Mouse (Mus musculus) intestine, embryonic 15.5 days (tissue): ENCODE data around the gene Nfam1. TPM values are rescaled to one million over a fixed set of nuclear protein-coding genes. Genes with fewer than 3 reads are reported as not detected.

ENCODE experiments used
- ATAC-seq: fragments of 200-750 bp; cut with Nextera tagmentation; 2 replicates; pipeline ENCODE4 v1.8.0; 2017; ENCODE audit warnings: moderate TSS enrichment, moderate library complexity
- H3K27ac ChIP-seq: fragments of 300-500 bp; sonication (generic); 2 replicates; pipeline ENCODE4 v1.5.1; 2015; ENCODE audit warnings: mild to moderate bottlenecking, inconsistent platforms
- H3K27me3 ChIP-seq: fragments of 300-500 bp; sonication (generic); replicated peaks from 2 replicates; pipeline ENCODE4 v1.6.1; 2015; ENCODE audit warnings: inconsistent platforms
- H3K36me3 ChIP-seq: fragments of 300-500 bp; sonication (generic); 2 replicates; pipeline ENCODE4 v1.6.1; 2015; ENCODE audit warnings: inconsistent platforms
- H3K4me1 ChIP-seq: fragments of 300-500 bp; sonication (generic); replicated peaks from 2 replicates; pipeline ENCODE4 v1.6.1; 2015; ENCODE audit warnings: inconsistent platforms
- H3K4me2 ChIP-seq: fragments of 300-500 bp; sonication (generic); replicated peaks from 2 replicates; pipeline ENCODE4 v1.6.1; 2015; ENCODE audit warnings: mild to moderate bottlenecking, inconsistent platforms
- H3K4me3 ChIP-seq: fragments of 300-500 bp; sonication (generic); replicated peaks from 2 replicates; pipeline ENCODE4 v1.5.1; 2015; ENCODE audit warnings: inconsistent platforms
- H3K9ac ChIP-seq: fragments of 300-500 bp; sonication (generic); 2 replicates; pipeline ENCODE4 v1.6.1; 2015; ENCODE audit warnings: inconsistent platforms
- H3K9me3 ChIP-seq: fragments of 300-500 bp; sonication (generic); 2 replicates; pipeline ENCODE4 v1.6.1; 2016; ENCODE audit warnings: inconsistent platforms
- WGBS: fragments of 180-500 bp; shearing (Covaris S2); methylation state at CpG from one replicate; pipeline ENCODE4 v1.1.7; 2015; 5-methylcytosine and 5-hydroxymethylcytosine counted together
- polyA plus RNA-seq: library from polyadenylated mRNA; unstranded; fragments of >200 nt; fragmentation: Nextera tagmentation; extraction: Ambion mirVana; gene quantifications from 2 replicates; pipeline ENCODE4 v1.2.1, GENCODE M21; 2015

Nfam1 gene
- polyA plus RNA-seq, 1 experiment from 2014 or later: 3.8 TPM

DNA sequence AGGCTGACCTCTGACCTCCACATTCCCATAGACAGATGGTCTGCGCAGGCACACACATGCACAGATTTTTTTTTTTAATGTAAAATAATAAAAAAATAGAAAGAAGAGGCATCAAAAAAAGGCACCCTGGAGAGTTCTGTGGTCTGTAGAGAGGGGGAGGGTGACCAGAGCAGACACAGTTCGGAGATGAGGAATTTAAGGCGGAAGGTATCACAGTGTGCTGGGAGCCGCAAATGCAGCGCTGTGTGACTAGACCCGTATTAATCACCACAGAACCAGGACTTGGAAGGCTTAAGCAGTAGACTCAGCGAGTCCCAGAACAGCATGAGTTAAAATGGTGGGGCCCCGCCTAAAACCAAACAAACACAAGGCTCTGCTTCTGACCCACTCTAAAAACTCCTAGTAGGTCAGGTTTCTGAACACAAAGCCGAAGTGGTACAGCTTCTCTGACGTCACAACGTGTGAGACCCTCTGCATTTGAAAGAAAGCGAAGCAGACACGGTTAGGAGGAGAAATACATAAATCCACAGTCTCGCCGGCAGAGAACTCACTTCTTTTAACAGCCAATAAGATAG, 25.7 kb downstream of the Nfam1 start:
- no peaks in the 10 kb centered on the region for H3K9me3 ChIP-seq
- 27% methylated on average over 15 of the region's 15 CpGs for WGBS
- no peak for ATAC-seq
- no peak overlapping the region; the same call in 1 of the 2 replicates for H3K27ac ChIP-seq
- no peaks in the 10 kb centered on the region for H3K36me3 ChIP-seq
- no peak overlapping the region for H3K4me3 ChIP-seq
- no peaks in the 10 kb centered on the region for H3K27me3 ChIP-seq
- no peak overlapping the region for H3K9ac ChIP-seq
- H3K4me2 ChIP-seq: peak overlapping the region; percentile 27
- peaks cover 25% of the 10 kb centered on the region for H3K4me1 ChIP-seq

GRCm38 (mm10) chr15:83002665-83003548, 30.2 kb downstream of the Nfam1 start:
- Histone ChIP-seq H3K4me3 (no peak overlapping the region), H3K9ac (no peak overlapping the region), H3K9me3 (no peaks in the 10 kb centered on the region), H3K36me3 (no peaks in the 10 kb centered on the region), H3K4me2 (no peak overlapping the region), H3K27me3 (no peaks in the 10 kb centered on the region; the same call in 1 of the 2 replicates), H3K27ac (no peak overlapping the region), H3K4me1 (peaks cover 7% of the 10 kb centered on the region)
- WGBS: 51% methylated on average over 12 of the region's 12 CpGs
- no peak for ATAC-seq

DNA sequence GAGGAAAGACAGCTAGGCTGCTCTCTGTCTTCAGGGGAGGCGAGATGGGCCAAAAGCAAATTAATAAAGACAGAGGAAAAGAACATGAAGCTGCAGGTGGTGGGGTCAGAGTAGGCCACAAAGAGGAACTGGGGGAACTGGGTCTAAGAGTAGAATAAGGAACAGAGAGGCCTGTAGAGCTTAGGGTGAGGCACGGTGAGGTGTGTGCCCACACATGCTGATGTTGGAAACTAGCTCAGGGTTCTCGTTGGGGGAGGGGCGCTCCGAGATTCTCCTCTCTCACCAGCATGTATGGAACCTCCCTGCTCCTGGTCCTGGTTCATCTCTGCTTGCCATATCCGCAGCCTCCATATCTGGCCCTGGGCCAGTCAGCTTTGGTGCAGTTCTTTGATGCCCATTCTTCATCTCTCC, 34.3 kb downstream of the Nfam1 start:
- H3K4me1 ChIP-seq: peaks cover 10% of the 10 kb centered on the region
- H3K36me3 ChIP-seq: no peaks in the 10 kb centered on the region
- H3K9ac ChIP-seq: no peak overlapping the region
- H3K4me3 ChIP-seq: no peak overlapping the region
- no peak overlapping the region for H3K27ac ChIP-seq
- no peaks in the 10 kb centered on the region for H3K9me3 ChIP-seq
- ATAC-seq: no peak
- WGBS: 81% methylated on average over 6 of the region's 6 CpGs
- H3K27me3 ChIP-seq: no peaks in the 10 kb centered on the region; the same call in 1 of the 2 replicates
- no peak overlapping the region for H3K4me2 ChIP-seq

DNA sequence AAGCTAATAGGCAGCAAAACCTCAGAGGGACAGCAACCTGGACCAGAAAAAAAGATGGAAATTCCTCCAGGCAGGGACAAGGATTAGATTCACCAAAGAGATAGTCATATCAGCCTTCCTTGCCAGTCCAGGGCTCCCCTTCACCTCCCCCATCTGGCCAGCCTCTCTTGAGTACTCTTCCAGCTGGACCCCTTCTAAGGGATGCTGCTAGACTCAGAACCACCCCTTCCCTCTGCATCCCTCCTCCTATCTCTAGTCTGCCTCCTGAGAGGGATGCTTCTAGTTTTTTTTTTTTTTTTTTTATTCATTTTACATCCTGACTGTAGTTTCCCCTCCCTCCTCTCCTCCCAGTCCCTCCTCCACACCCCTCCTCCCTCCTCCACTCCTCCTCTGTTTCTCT, 36.7 kb downstream of the Nfam1 start:
- H3K4me2 ChIP-seq: no peak overlapping the region
- no peaks in the 10 kb centered on the region; the same call in 1 of the 2 replicates for H3K27me3 ChIP-seq
- no peaks in the 10 kb centered on the region for H3K36me3 ChIP-seq
- peaks cover 13% of the 10 kb centered on the region for H3K4me1 ChIP-seq
- H3K9ac ChIP-seq: no peak overlapping the region
- no peak overlapping the region for H3K4me3 ChIP-seq
- H3K27ac ChIP-seq: no peak overlapping the region
- H3K9me3 ChIP-seq: no peaks in the 10 kb centered on the region
- ATAC-seq: 0 out of 2 replicates have a peak, but pooled peaks have one; percentile 24

- no peaks in the 10 kb centered on the region for H3K9me3 ChIP-seq
- no peak overlapping the region for H3K4me2 ChIP-seq
- H3K27me3 ChIP-seq: no peaks in the 10 kb centered on the region; the same call in 1 of the 2 replicates
- no peaks in the 10 kb centered on the region for H3K36me3 ChIP-seq
- H3K27ac ChIP-seq: no peak overlapping the region
- peaks cover 13% of the 10 kb centered on the region for H3K4me1 ChIP-seq
- WGBS: 58% methylated on average over 7 of the region's 7 CpGs
- H3K4me3 ChIP-seq: no peak overlapping the region
- ATAC-seq: no peak
- H3K9ac ChIP-seq: no peak overlapping the region
These were observed 37.9 kb downstream of the Nfam1 start for GRCm38 (mm10) chr15:82995239-82995638.

GRCm38 (mm10) chr15:82992911-82993310, 40.2 kb downstream of the Nfam1 start:
- Histone ChIP-seq H3K9ac (no peak overlapping the region), H3K4me3 (no peak overlapping the region), H3K27ac (no peak overlapping the region), H3K9me3 (no peaks in the 10 kb centered on the region), H3K4me2 (no peak overlapping the region), H3K4me1 (peaks cover 10% of the 10 kb centered on the region), H3K27me3 (no peaks in the 10 kb centered on the region), H3K36me3 (no peaks in the 10 kb centered on the region)
- no peak for ATAC-seq
- 61% methylated on average over 9 of the region's 9 CpGs for WGBS

GRCm38 (mm10) chr15:82992079-82992783, 40.9 kb downstream of the Nfam1 start:
- Histone ChIP-seq H3K9me3 (no peaks in the 10 kb centered on the region), H3K27ac (no peak overlapping the region), H3K4me1 (peaks cover 7% of the 10 kb centered on the region), H3K4me2 (no peak overlapping the region), H3K27me3 (no peaks in the 10 kb centered on the region), H3K4me3 (no peak overlapping the region), H3K36me3 (no peaks in the 10 kb centered on the region), H3K9ac (no peak overlapping the region)
- WGBS: 78% methylated on average over 13 of the region's 13 CpGs
- ATAC-seq: no peak

DNA sequence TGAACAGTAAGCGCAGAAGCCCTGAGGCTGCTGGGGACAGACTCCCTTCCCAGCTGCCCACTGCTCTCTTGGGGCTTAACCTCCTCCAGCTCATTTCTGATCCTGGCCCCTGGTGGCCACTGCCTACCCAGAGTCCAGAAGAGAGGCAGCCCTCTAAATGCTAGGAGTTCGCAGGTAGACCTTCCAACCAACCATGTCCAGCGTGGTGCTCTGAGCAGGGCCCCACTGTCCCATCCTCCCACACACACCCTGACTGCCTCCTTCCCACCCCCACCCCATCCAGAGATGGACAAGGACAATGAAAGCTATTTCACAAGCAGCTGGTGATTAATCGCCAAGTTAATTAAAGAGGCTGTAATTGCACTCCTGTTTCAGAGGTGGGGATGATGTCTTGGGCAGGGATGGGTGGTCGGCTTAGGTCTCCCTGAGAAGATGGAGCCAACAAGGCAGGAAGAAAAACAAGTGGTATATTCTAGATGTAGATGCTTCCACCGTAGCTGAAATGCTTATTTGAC, 43.9 kb downstream of the Nfam1 start:
- H3K27ac ChIP-seq: no peak overlapping the region
- no peaks in the 10 kb centered on the region for H3K36me3 ChIP-seq
- no peaks in the 10 kb centered on the region for H3K9me3 ChIP-seq
- peaks cover 12% of the 10 kb centered on the region for H3K4me1 ChIP-seq
- H3K4me3 ChIP-seq: no peak overlapping the region
- H3K9ac ChIP-seq: no peak overlapping the region
- no peak overlapping the region for H3K4me2 ChIP-seq
- no peak for ATAC-seq
- peaks cover 4% of the 10 kb centered on the region; the same call in 1 of the 2 replicates for H3K27me3 ChIP-seq
- WGBS: 74% methylated on average over 6 of the region's 6 CpGs

DNA sequence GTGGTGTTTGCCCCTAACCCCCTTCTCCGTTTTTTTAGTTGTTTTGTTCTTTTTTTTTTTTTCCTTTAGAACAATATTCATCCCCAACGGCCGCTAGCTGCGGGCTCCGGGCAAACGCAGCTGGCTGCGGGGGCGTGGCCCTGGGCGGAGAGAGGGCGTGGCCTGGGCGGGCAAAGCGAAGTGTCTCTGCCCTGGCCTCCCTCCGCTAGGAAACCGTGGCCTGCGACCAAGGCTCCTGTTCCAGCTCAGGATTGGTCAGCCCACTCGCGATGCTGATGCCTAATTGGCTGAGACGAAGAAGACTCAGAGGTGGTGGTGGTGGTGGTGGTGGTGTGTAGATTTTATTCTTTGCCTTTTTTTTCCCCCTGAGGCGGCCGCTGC, 45.4 kb downstream of the Nfam1 start, which contains the start of gene Tcf20:
Tcf20 (minus strand) TSS at position 141 of the 381 bp plus-strand sequence.
- under 1% methylated on average over 20 of the region's 20 CpGs for WGBS
- H3K27me3 ChIP-seq: peaks cover 4% of the 10 kb centered on the region; the same call in 1 of the 2 replicates
- H3K4me3 ChIP-seq: peak within 1 kb of the TSS; percentile 41
- no peaks in the 10 kb centered on the region for H3K9me3 ChIP-seq
- peaks cover 21% of the 10 kb centered on the region for H3K4me1 ChIP-seq
- H3K36me3 ChIP-seq: no peaks in the 10 kb centered on the region
- peak within 1 kb of the TSS; percentile 93 for H3K4me2 ChIP-seq
- H3K9ac ChIP-seq: peak within 1 kb of the TSS; percentile 34
- ATAC-seq: peak; percentile 96
- no peak within 1 kb of the TSS for H3K27ac ChIP-seq

GRCm38 (mm10) chr15:82987014-82987731, 45.9 kb downstream of the Nfam1 start:
- peaks cover 4% of the 10 kb centered on the region; the same call in 1 of the 2 replicates for H3K27me3 ChIP-seq
- no peaks in the 10 kb centered on the region for H3K9me3 ChIP-seq
- H3K27ac ChIP-seq: no peak overlapping the region
- peak; percentile 40; the same call in 1 of the 2 replicates for ATAC-seq
- peaks cover 22% of the 10 kb centered on the region for H3K4me1 ChIP-seq
- peak overlapping the region; percentile 93 for H3K4me2 ChIP-seq
- 1% methylated on average over 38 of the region's 38 CpGs for WGBS
- peak overlapping the region; percentile 34 for H3K9ac ChIP-seq
- no peaks in the 10 kb centered on the region for H3K36me3 ChIP-seq
- peak overlapping the region; percentile 41 for H3K4me3 ChIP-seq

- 0 out of 2 replicates have a peak overlapping the region, but pooled peaks have one; percentile 8 for H3K27ac ChIP-seq
- ATAC-seq: no peak
- no peak overlapping the region for H3K9ac ChIP-seq
- H3K9me3 ChIP-seq: no peaks in the 10 kb centered on the region
- no peak overlapping the region for H3K4me3 ChIP-seq
- H3K4me2 ChIP-seq: no peak overlapping the region
- peaks cover 33% of the 10 kb centered on the region for H3K4me1 ChIP-seq
- H3K36me3 ChIP-seq: no peaks in the 10 kb centered on the region
- peaks cover 8% of the 10 kb centered on the region; the same call in 1 of the 2 replicates for H3K27me3 ChIP-seq
- WGBS: 59% methylated on average over 7 of the region's 7 CpGs
These were observed 48.5 kb downstream of the Nfam1 start for GRCm38 (mm10) chr15:82984574-82984973.
